In the genomic region with DNA sequence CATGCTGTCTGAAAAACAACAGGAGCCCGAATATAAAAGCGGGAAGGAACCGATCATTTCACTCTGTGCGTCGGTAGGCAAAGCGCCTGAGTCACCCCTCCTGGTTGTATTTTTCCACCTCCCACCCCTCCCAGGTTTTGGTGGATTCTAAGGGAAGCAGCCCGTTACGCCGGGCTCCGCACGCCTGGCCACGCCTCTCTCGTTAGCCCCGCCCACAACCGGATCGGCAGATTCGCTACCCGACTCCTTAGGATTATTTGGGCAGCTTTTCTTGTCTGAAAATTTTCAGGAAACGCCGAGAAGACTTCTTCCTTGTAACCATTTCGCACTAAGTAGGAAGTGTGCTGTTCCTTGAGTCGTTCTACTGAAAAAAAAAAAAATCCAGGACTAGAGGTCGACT, we compare ENCODE assay signal across 8 mouse cellular contexts. TPM values are rescaled to one million over a fixed set of nuclear protein-coding genes. Genes with fewer than 3 reads are reported as not detected.
DNase-seq lines count a peak whose midpoint lies in the region; ATAC-seq lines count a peak whose summit lies in the region.

A gene (plus strand): TSS at position 245 of the 400 bp plus-strand sequence.

- peaks cover 29% of the 10 kb centered on the region for H3K36me3 ChIP-seq in hindbrain, embryonic 14.5 days (replicated peaks; ENCODE audit: control insufficient read depth, insufficient read depth)

- WGBS in hindbrain, embryonic 14.5 days: under 1% methylated on average over 23 of the region's 23 CpGs

- H3K4me2 ChIP-seq in hindbrain, embryonic 14.5 days (replicated peaks): peak within 1 kb of the TSS; percentile 84

- H3K9ac ChIP-seq in hindbrain, embryonic 14.5 days: peak within 1 kb of the TSS; percentile 78

- no peaks in the 10 kb centered on the region for H3K9me3 ChIP-seq in hindbrain, embryonic 14.5 days (ENCODE audit: control insufficient read depth, low read length)

- H3K4me3 ChIP-seq in hindbrain, embryonic 14.5 days (replicated peaks; ENCODE audit: low read length): peak within 1 kb of the TSS; percentile 79

- H3K4me1 ChIP-seq in hindbrain, embryonic 14.5 days (replicated peaks; ENCODE audit: control insufficient read depth, insufficient read depth, low read length): peaks cover 7% of the 10 kb centered on the region

- peak; percentile 65 for ATAC-seq in hindbrain, embryonic 14.5 days (ENCODE audit: low FRiP score)

- H3K27ac ChIP-seq in hindbrain, embryonic 14.5 days: peak within 1 kb of the TSS; percentile 98

- H3K27me3 ChIP-seq in hindbrain, embryonic 14.5 days (ENCODE audit: control insufficient read depth, insufficient read depth, low read length): no peaks in the 10 kb centered on the region

- peak; percentile 92 for DNase-seq in R1 (ENCODE audit: low read depth, low spot score)
- peak; percentile 92 to 96 for DNase-seq in cerebellum, postnatal 25 days
- DNase-seq in frontal cortex, postnatal 25 days (ENCODE audit: low spot score in 2 of 2): peak; percentile 78 to 81
- DNase-seq in hindbrain, embryonic 14.5 days (ENCODE audit: low spot score): peak; percentile 90
- peak; percentile 86 to 88 for DNase-seq in layer of hippocampus, postnatal 36 days
- peak; percentile 91 for DNase-seq in lung, postnatal 36 days
- peak; percentile 78 for DNase-seq in retina, postnatal 7 days (ENCODE audit: low read depth, low spot score)
- DNase-seq in urinary bladder, adult 18-20 months (ENCODE audit: low spot score in 2 of 2): peak; percentile 78 to 86

RNA-seq across cellular contexts. Expression of the gene that starts here (rescaled TPM):
- 18.7 and 19.1 TPM in 2 replicates for polyA plus RNA-seq in hindbrain, embryonic 14.5 days (2014; fragmentation: Nextera tagmentation; extraction: Ambion mirVana)
- total RNA-seq in layer of hippocampus, postnatal 36 days (2021): 10 to 100 TPM; 46.2 to 46.9 TPM

Comparison
In these comparisons a context has a peak if more than half of its experiments do, and no peak if none do; other contexts are left out.
1. Peak in every context shown above with its lines: DNase-seq, ATAC-seq, H3K4me3 ChIP-seq and H3K27ac ChIP-seq.